Mouse (Mus musculus): Measurements from ENCODE around the gene Grem1.
A peak's percentile ranks its signal among the peaks of the same experiment; 100 is the strongest.

Gene Grem1

GRCm38 (mm10) chr2:113758311-113759161, at the start of gene Grem1:
TSS of gene Grem1 (minus strand) at chr2:113758646.
- no peak for DNase-seq (ENCODE audit: low spot score in 2 of 2)

- DNase-seq (ENCODE audit: low spot score in 2 of 2), result peak in 1 of 2 experiments; percentile 54
These were observed 49.2 kb upstream of the Grem1 start for GRCm38 (mm10) chr2:113807640-113808039.

GRCm38 (mm10) chr2:113806851-113807577, 48.6 kb upstream of the Grem1 start:
- no peak for DNase-seq (ENCODE audit: low spot score in 2 of 2)

GRCm38 (mm10) chr2:113805765-113806164, 47.3 kb upstream of the Grem1 start:
- no peak for DNase-seq (ENCODE audit: low spot score in 2 of 2)

- DNase-seq (ENCODE audit: low spot score in 2 of 2), result no peak
These were observed 45.3 kb upstream of the Grem1 start for GRCm38 (mm10) chr2:113803753-113804152.

GRCm38 (mm10) chr2:113800846-113801245, 42.4 kb upstream of the Grem1 start:
- DNase-seq (ENCODE audit: low spot score in 2 of 2), result no peak

- no peak for DNase-seq (ENCODE audit: low spot score in 2 of 2)
These were observed 40.2 kb upstream of the Grem1 start for GRCm38 (mm10) chr2:113798605-113799004.

- no peak for DNase-seq (ENCODE audit: low spot score in 2 of 2)
These were observed 36.7 kb upstream of the Grem1 start for GRCm38 (mm10) chr2:113795186-113795585.

GRCm38 (mm10) chr2:113793521-113793920, 35.1 kb upstream of the Grem1 start:
- no peak for DNase-seq (ENCODE audit: low spot score in 2 of 2)

- DNase-seq (ENCODE audit: low spot score in 2 of 2), result no peak
These were observed 30.5 kb upstream of the Grem1 start for GRCm38 (mm10) chr2:113788821-113789387.

GRCm38 (mm10) chr2:113787882-113788281, 29.4 kb upstream of the Grem1 start:
- no peak for DNase-seq (ENCODE audit: low spot score in 2 of 2)

- no peak for DNase-seq (ENCODE audit: low spot score in 2 of 2)
These were observed 26.4 kb upstream of the Grem1 start for GRCm38 (mm10) chr2:113784851-113785250.

GRCm38 (mm10) chr2:113781521-113781920, 23.1 kb upstream of the Grem1 start:
- DNase-seq (ENCODE audit: low spot score in 2 of 2), result no peak

- DNase-seq (ENCODE audit: low spot score in 2 of 2), result no peak
These were observed 22.7 kb upstream of the Grem1 start for GRCm38 (mm10) chr2:113781107-113781506.

- DNase-seq (ENCODE audit: low spot score in 2 of 2), result no peak
These were observed 20.9 kb upstream of the Grem1 start for GRCm38 (mm10) chr2:113779336-113779735.

GRCm38 (mm10) chr2:113778036-113778435, 19.6 kb upstream of the Grem1 start:
- DNase-seq (ENCODE audit: low spot score in 2 of 2), result no peak

GRCm38 (mm10) chr2:113776297-113776696, 17.9 kb upstream of the Grem1 start:
- DNase-seq (ENCODE audit: low spot score in 2 of 2), result no peak

GRCm38 (mm10) chr2:113774150-113774805, 15.8 kb upstream of the Grem1 start:
- no peak for DNase-seq (ENCODE audit: low spot score in 2 of 2)

GRCm38 (mm10) chr2:113768541-113769303, 10.3 kb upstream of the Grem1 start:
- DNase-seq (ENCODE audit: low spot score in 2 of 2), result no peak

GRCm38 (mm10) chr2:113765885-113766284, 7.4 kb upstream of the Grem1 start:
- no peak for DNase-seq (ENCODE audit: low spot score in 2 of 2)

- no peak for DNase-seq (ENCODE audit: low spot score in 2 of 2)
These were observed 6.5 kb upstream of the Grem1 start for GRCm38 (mm10) chr2:113764968-113765367.

Data from frontal cortex, postnatal 25 days (tissue).